Mouse (Mus musculus) liver, adult 2 months (tissue): ENCODE measurements at regions not wholly inside any gene's neighbourhood (a gene's known extent, or its start where the extent isn't known, plus 50 kb on each side); places are given as distances from the start of the nearest gene placed in this dataset.

ENCODE experiments used
- DNase-seq: peaks from one replicate; pipeline ENCODE4 v3.0.0-alpha.2; 2011; ENCODE audit warnings: low read depth, low spot score; ENCODE audit errors: extremely low read depth
- H3K27ac ChIP-seq: fragments of 200-500 bp; replicated peaks from 2 replicates; pipeline ENCODE4 v1.5.1; 2012; ENCODE audit warnings: low read depth, mild to moderate bottlenecking, control low read depth, inconsistent platforms, low read length; ENCODE audit not compliant: insufficient read depth
- H3K27me3 ChIP-seq: fragments of 200-500 bp; 2 replicates; pipeline ENCODE4 v1.6.1; 2012; ENCODE audit warnings: mild to moderate bottlenecking, moderate library complexity, low read length, inconsistent platforms; ENCODE audit not compliant: control insufficient read depth, insufficient read depth
- H3K36me3 ChIP-seq: fragments of 200-500 bp; 2 replicates; pipeline ENCODE4 v1.6.1; 2012; ENCODE audit warnings: low read length, inconsistent platforms; ENCODE audit not compliant: control insufficient read depth, insufficient read depth
- H3K4me1 ChIP-seq: fragments of 200-500 bp; 2 replicates; pipeline ENCODE4 v1.6.1; 2011; ENCODE audit warnings: low read length; ENCODE audit not compliant: control insufficient read depth, insufficient read depth
- H3K4me3 ChIP-seq: fragments of 200-500 bp; 2 replicates; pipeline ENCODE4 v1.5.1; 2011; ENCODE audit warnings: low read depth, mild to moderate bottlenecking, control low read depth, low read length, moderate library complexity; ENCODE audit not compliant: insufficient read depth
- H3K79me2 ChIP-seq: fragments of 200-500 bp; 2 replicates; pipeline ENCODE4 v1.6.1; 2012; ENCODE audit warnings: inconsistent platforms, mild to moderate bottlenecking, low read length, moderate library complexity; ENCODE audit not compliant: control insufficient read depth, insufficient read depth
- H3K9ac ChIP-seq: fragments of 200-500 bp; 2 replicates; pipeline ENCODE4 v1.6.1; 2012; ENCODE audit warnings: low read depth, mild to moderate bottlenecking, control low read depth, inconsistent platforms, low read length
- CTCF ChIP-seq: fragments of 200-500 bp; IDR thresholded peaks from 2 replicates; pipeline ENCODE4 v1.5.1; 2011; ENCODE audit warnings: low read depth, low read length, control low read depth
- POLR2A ChIP-seq: fragments of 200-500 bp; IDR thresholded peaks from 2 replicates; pipeline ENCODE4 v1.6.1; 2011; ENCODE audit warnings: low read length, control low read depth; ENCODE audit not compliant: insufficient read depth; ENCODE audit errors: extremely low read depth
- WGBS: fragments of 180-500 bp; shearing (Covaris S2); methylation state at CpG from one replicate; pipeline ENCODE4 v1.1.7; 2018; 5-methylcytosine and 5-hydroxymethylcytosine counted together

DNA sequence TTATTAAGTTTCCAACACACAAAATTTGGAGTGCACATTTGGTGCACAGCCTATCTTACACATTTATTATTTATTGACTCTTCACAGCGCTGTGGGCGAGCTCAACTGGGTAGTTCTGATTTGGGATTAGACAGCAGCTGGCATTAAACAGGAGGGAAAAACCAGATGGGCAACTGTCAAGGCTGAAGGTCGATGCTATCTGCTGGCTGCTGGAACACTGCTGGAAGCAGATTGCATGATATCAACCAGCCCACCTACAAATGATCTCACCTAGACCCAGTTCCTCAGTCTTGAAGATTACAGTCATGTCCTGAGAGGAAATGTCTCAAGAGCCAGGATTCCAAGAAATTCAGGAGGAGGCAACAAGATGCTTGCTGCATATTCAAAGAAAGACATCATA is 91.0 kb upstream of the Arid1b start:
- Histone ChIP-seq H3K79me2 (no peaks in the 10 kb centered on the region), H3K27ac (no peak overlapping the region), H3K36me3 (no peaks in the 10 kb centered on the region), H3K27me3 (no peaks in the 10 kb centered on the region), H3K4me3 (no peak overlapping the region), H3K9ac (no peak overlapping the region), H3K4me1 (no peaks in the 10 kb centered on the region; the same call in 1 of the 2 replicates)
- WGBS, result 75% methylated on average over 3 of the region's 3 CpGs
- DNase-seq, result no peak
- no peak for TF ChIP-seq POLR2A
- TF ChIP-seq CTCF, result no peak

DNA sequence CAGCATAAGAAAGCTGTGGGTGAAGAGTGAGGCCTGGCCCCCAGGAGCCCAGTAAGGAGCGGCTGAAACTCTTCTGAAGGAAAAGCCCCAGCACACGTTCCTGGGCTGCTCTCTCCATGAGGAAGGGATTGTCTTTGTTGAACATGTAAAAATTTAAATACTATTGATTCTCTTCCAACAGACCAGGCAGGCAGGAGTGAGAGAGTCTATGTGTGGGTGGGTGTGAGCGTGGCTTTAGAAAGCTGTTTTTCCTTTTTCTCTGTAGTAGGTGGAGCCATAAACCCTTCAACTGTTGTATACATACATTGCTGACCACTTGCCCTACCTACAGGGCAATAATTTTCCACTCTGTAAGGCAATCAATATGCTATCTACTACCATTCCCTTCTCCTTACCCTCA is 87.6 kb upstream of the Arid1b start:
- no peaks in the 10 kb centered on the region for H3K27me3 ChIP-seq
- no peak overlapping the region for H3K27ac ChIP-seq
- H3K36me3 ChIP-seq, result no peaks in the 10 kb centered on the region
- no peak for TF ChIP-seq POLR2A
- no peak for TF ChIP-seq CTCF
- no peaks in the 10 kb centered on the region; the same call in 1 of the 2 replicates for H3K4me1 ChIP-seq
- H3K9ac ChIP-seq, result no peak overlapping the region
- H3K79me2 ChIP-seq, result no peaks in the 10 kb centered on the region
- no peak for DNase-seq
- 76% methylated on average over 3 of the region's 3 CpGs for WGBS
- H3K4me3 ChIP-seq, result no peak overlapping the region

DNA sequence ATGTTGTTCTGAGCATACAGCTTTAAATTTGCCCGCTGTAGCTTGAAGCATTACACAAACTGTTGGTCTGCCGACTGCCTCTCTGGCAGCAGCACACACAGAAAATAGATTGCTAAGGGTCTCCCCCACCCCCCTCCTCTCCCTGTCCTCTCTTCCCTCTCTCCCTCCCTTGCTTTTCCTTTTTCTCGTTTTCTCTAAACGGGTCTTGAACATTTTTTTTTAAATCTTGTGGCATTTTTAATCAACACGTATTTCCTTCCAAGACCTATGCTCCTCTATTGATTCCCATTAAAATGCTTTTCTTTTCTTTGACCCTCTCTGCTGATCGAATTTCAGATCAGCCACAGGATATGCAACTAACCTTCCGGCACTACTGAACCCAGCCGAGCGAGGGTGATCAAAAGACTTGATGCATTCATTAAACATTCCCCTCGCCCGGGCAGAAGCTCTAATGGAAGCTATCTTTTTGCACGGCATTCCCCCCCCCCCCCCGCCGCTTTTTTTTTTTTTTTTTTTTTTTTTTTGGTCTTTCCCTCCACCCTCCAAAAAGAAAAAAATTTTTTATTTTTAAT is 86.9 kb upstream of the Arid1b start:
- Histone ChIP-seq H3K4me1 (no peaks in the 10 kb centered on the region; the same call in 1 of the 2 replicates), H3K79me2 (no peaks in the 10 kb centered on the region), H3K27me3 (no peaks in the 10 kb centered on the region), H3K27ac (peak overlapping the region; percentile 88), H3K36me3 (no peaks in the 10 kb centered on the region), H3K4me3 (peak overlapping the region; percentile 73), H3K9ac (peak overlapping the region; percentile 71)
- under 1% methylated on average over 12 of the region's 14 CpGs for WGBS
- TF ChIP-seq CTCF (no peak), POLR2A (no peak)
- DNase-seq, result peak; percentile 57

DNA sequence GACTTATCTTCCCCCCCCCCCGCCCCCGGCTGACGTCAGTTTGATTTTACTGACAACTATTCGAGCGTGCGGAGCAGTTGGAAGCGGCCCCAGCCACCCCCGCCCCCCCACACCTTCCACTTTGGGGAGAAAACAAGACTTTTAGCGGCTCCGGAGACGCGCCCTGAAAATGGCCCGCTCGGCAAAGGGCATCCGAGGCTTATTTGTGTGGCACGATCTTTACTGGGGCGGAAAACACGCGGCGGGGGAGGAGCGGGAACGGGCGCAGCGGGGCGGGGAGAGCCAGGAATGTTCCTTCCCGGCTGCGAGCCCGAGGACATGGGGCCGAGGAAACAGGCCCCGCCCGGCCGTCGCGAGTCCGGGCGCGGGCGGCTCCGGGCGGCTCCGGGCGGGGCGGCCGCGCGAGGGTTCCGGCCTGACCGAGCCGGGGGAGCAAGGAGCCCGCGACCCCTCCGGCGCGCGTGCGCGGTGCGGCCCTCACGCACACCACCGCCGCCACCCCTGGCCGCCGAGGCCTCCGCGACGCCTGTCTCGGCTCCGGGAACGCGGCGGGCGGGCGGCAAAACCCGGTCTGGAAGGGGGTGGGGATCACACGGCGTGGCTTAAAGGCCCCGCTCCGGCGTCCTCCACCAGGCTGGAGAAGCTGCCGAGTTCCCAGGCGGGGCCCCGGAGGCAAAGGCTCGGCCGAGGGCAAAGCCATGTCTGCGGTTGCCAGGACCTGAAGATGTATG is 86.1 kb upstream of the Arid1b start:
- Histone ChIP-seq H3K27me3 (no peaks in the 10 kb centered on the region), H3K4me1 (no peaks in the 10 kb centered on the region; the same call in 1 of the 2 replicates), H3K79me2 (no peaks in the 10 kb centered on the region), H3K4me3 (peak overlapping the region; percentile 72), H3K9ac (peak overlapping the region; percentile 98), H3K27ac (peak overlapping the region; percentile 90), H3K36me3 (no peaks in the 10 kb centered on the region)
- peak; percentile 79 for DNase-seq
- no peak for TF ChIP-seq CTCF
- TF ChIP-seq POLR2A, result peak; percentile 34; the same call in 1 of the 2 replicates
- under 1% methylated on average over 78 of the region's 85 CpGs for WGBS

DNA sequence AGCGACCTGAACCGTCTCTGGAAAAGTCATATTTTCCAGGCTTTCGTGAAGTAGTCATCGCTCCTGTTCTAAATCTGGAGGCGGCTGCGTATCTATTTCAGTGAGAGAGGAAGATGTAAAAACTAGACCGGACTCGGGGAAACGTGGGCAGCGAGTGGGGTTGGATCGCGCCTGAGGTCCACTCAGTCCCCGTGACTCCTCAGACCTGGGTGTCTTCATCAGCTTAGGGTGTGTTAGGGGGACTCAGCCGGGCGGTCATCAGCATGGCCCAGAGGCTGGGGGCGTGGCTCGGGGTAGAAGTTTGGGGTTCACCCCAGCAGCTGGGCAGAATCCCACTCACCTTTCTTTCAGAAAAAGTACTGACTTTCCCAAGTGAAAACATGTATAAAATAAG is 85.6 kb upstream of the Arid1b start:
- no peaks in the 10 kb centered on the region for H3K79me2 ChIP-seq
- WGBS, result 2% methylated on average over 17 of the region's 17 CpGs
- H3K36me3 ChIP-seq, result no peaks in the 10 kb centered on the region
- H3K27me3 ChIP-seq, result no peaks in the 10 kb centered on the region
- TF ChIP-seq POLR2A (no peak), CTCF (no peak)
- no peak for DNase-seq
- H3K4me1 ChIP-seq, result no peaks in the 10 kb centered on the region; the same call in 1 of the 2 replicates
- peak overlapping the region; percentile 89 for H3K27ac ChIP-seq
- H3K9ac ChIP-seq, result peak overlapping the region; percentile 98
- peak overlapping the region; percentile 72 for H3K4me3 ChIP-seq

DNA sequence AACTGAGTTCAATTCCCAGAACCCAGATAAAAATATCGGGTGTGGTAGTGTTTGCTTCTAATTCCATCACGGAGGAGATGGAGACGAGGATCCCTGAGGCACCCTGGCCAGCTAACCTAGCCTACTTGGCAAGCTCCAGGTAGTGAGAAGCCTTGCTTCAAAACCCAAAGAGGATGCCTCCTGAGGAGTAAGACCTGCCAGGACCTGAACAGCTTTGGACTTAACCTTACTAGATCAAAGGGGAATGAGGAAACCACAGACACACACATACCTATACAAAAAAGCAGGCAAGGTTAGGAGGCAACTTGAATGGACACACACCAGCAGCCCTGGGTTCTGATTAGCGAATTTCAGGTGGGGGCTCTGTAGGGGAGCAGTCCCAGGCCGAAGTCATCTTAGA is 84.0 kb upstream of the Arid1b start:
- Histone ChIP-seq H3K27ac (no peak overlapping the region), H3K36me3 (no peaks in the 10 kb centered on the region), H3K79me2 (no peaks in the 10 kb centered on the region), H3K9ac (no peak overlapping the region), H3K4me3 (no peak overlapping the region), H3K4me1 (no peaks in the 10 kb centered on the region; the same call in 1 of the 2 replicates), H3K27me3 (no peaks in the 10 kb centered on the region)
- 73% methylated on average over 5 of the region's 5 CpGs for WGBS
- TF ChIP-seq POLR2A (no peak), CTCF (no peak)
- no peak for DNase-seq
